Mouse (Mus musculus): ENCODE measurements at regions not wholly inside any gene's neighbourhood (a gene's known extent, or its start where the extent isn't known, plus 50 kb on each side); places are given as distances from the start of the nearest gene placed in this dataset.

GRCm38 (mm10) chr15:38569011-38569640, 1143.8 kb downstream of the 4930447A16Rik start:
- DNase-seq (ENCODE audit: extremely low read depth) = no peak
- dilution Hi-C loops (cut with MboI; ENCODE audit: extremely low pct_ligation_motif_present, extremely low pct_unique_long_range_greater_than_20kb, low sequenced_read_pairs) = no loop called here

GRCm38 (mm10) chr15:38570144-38570543, 1144.8 kb downstream of the 4930447A16Rik start:
- Histone ChIP-seq H3K79me2 (replicated peaks; ENCODE audit: control insufficient read depth, extremely low read depth, insufficient read depth, poor library complexity, severe bottlenecking) (no peaks in the 10 kb centered on the region), H3K4me1 (ENCODE audit: control insufficient read depth in 1 of 2, insufficient read depth in 2 of 2) (peaks cover 15 to 37% of the 10 kb centered on the region in 2 experiments), H3K27ac (ENCODE audit: insufficient read depth, low read depth) (no peak overlapping the region), H3K9ac (ENCODE audit: insufficient read depth, low read depth) (no peak overlapping the region), H3K4me3 (replicated peaks in 1 of 3; ENCODE audit: low read depth in 2 of 3, low read length in 2 of 3, poor library complexity in 1 of 3) (no peak overlapping the region), H3K27me3 (replicated peaks) (peaks cover 3% of the 10 kb centered on the region), H3K4me2 (ENCODE audit: insufficient read depth, low read depth, poor library complexity, severe bottlenecking) (no peak overlapping the region), H3K9me3 (replicated peaks; ENCODE audit: low read length) (no peaks in the 10 kb centered on the region), H3K36me3 (replicated peaks in 1 of 2; ENCODE audit: control insufficient read depth in 1 of 2, insufficient read depth in 1 of 2, low read length in 1 of 2) (no peaks in the 10 kb centered on the region)
- dilution Hi-C loops (cut with MboI; ENCODE audit: extremely low pct_ligation_motif_present, extremely low pct_unique_long_range_greater_than_20kb, low sequenced_read_pairs) (no loop called here), in situ Hi-C loops (cut with MboI; ENCODE audit: low pct_ligation_motif_present, low pct_unique_long_range_greater_than_20kb, low sequenced_read_pairs) (no loop called here)
- DNase-seq (ENCODE audit: extremely low read depth) = no peak
- no peak for TF ChIP-seq NRF1 (IDR thresholded peaks at IDR 0.05; ENCODE audit: low read depth, low read length)

More at GRCm38 (mm10) chr15:38569011-38569640, 1143.8 kb downstream of the 4930447A16Rik start:
- H3K9me3 ChIP-seq (replicated peaks; ENCODE audit: low read length) = peaks cover 7% of the 10 kb centered on the region
- H3K27ac ChIP-seq (ENCODE audit: insufficient read depth, low read depth) = no peak overlapping the region
- TF ChIP-seq MAFK (IDR thresholded peaks at IDR 0.05; ENCODE audit: insufficient replicate concordance, low read length) (no peak), UBTF (IDR thresholded peaks at IDR 0.05; ENCODE audit: low read depth, low read length) (no peak), SIN3A (IDR thresholded peaks at IDR 0.05; ENCODE audit: low read length) (no peak), PAX5 (IDR thresholded peaks at IDR 0.05; ENCODE audit: low read length) (no peak), POLR2A (IDR thresholded peaks at IDR 0.05; ENCODE audit: low read depth, low read length) (no peak), CTCF (conservative IDR thresholded peaks at IDR 0.05 in 1 of 2, IDR thresholded peaks at IDR 0.05 in 1 of 2; ENCODE audit: low read depth in 2 of 2, low read length in 2 of 2) (no peak), POLR2AphosphoS2 (IDR thresholded peaks at IDR 0.05; ENCODE audit: low read depth, low read length) (no peak), IRF4 (IDR thresholded peaks at IDR 0.05; ENCODE audit: low read depth, low read length) (no peak), E2F4 (IDR thresholded peaks at IDR 0.05; ENCODE audit: insufficient replicate concordance, low read depth, low read length) (no peak), MAX (IDR thresholded peaks at IDR 0.05; ENCODE audit: low read length) (no peak), RCOR1 (conservative IDR thresholded peaks at IDR 0.05; ENCODE audit: low read depth, low read length) (no peak), CHD1 (IDR thresholded peaks at IDR 0.05; ENCODE audit: low read depth, low read length) (no peak), BHLHE40 (IDR thresholded peaks at IDR 0.05; ENCODE audit: low read depth, low read length) (no peak), JUND (conservative IDR thresholded peaks at IDR 0.05; ENCODE audit: low read depth, low read length) (no peak), NELFE (IDR thresholded peaks at IDR 0.05; ENCODE audit: low read depth, low read length) (no peak), ELF1 (IDR thresholded peaks at IDR 0.05; ENCODE audit: low read depth, low read length) (no peak), TCF12 (IDR thresholded peaks at IDR 0.05; ENCODE audit: low read depth, low read length) (no peak), CHD2 (IDR thresholded peaks at IDR 0.05; ENCODE audit: low read length) (no peak)
- in situ Hi-C loops (cut with MboI; ENCODE audit: low pct_ligation_motif_present, low pct_unique_long_range_greater_than_20kb, low sequenced_read_pairs) = no loop called here
- no peaks in the 10 kb centered on the region for H3K36me3 ChIP-seq (replicated peaks in 1 of 2; ENCODE audit: control insufficient read depth in 1 of 2, insufficient read depth in 1 of 2, low read length in 1 of 2)
- no peak overlapping the region for H3K4me3 ChIP-seq (replicated peaks in 1 of 3; ENCODE audit: low read depth in 2 of 3, low read length in 2 of 3, poor library complexity in 1 of 3)
- H3K4me1 ChIP-seq (ENCODE audit: control insufficient read depth in 1 of 2, insufficient read depth in 2 of 2) = peaks cover 15 to 28% of the 10 kb centered on the region in 2 experiments
- no peak overlapping the region for H3K4me2 ChIP-seq (ENCODE audit: insufficient read depth, low read depth, poor library complexity, severe bottlenecking)
- peaks cover 3% of the 10 kb centered on the region for H3K27me3 ChIP-seq (replicated peaks)
- no peaks in the 10 kb centered on the region for H3K79me2 ChIP-seq (replicated peaks; ENCODE audit: control insufficient read depth, extremely low read depth, insufficient read depth, poor library complexity, severe bottlenecking)
- no peak overlapping the region for H3K9ac ChIP-seq (ENCODE audit: insufficient read depth, low read depth)
